Mouse (Mus musculus) embryo, embryonic 11 days (tissue): Measurements from ENCODE around the gene Gm49358.

ENCODE experiments used
- DNase-seq: peaks from one replicate; pipeline ENCODE4 v3.0.0-alpha.2; 2015

Gm49358 gene

GRCm38 (mm10) chr10:86763672-86764071 is at the start of gene Gm49358:
Gene Gm49358, plus strand, starts transcription at chr10:86763972.
- DNase-seq, result no peak

GRCm38 (mm10) chr10:86727548-86727980 is 36.2 kb upstream of the Gm49358 start:
- DNase-seq, result peak; percentile 73

GRCm38 (mm10) chr10:86728176-86728575 is 35.6 kb upstream of the Gm49358 start:
- DNase-seq, result no peak

- DNase-seq, result peak; percentile 87
These were observed 32.8 kb upstream of the Gm49358 start for GRCm38 (mm10) chr10:86730823-86731499.

GRCm38 (mm10) chr10:86731500-86731863 is 32.3 kb upstream of the Gm49358 start:
- no peak for DNase-seq

- no peak for DNase-seq
These were observed 28.7 kb upstream of the Gm49358 start for GRCm38 (mm10) chr10:86735036-86735435.

- DNase-seq, result no peak
These were observed 20.9 kb upstream of the Gm49358 start for GRCm38 (mm10) chr10:86742918-86743317.

GRCm38 (mm10) chr10:86744306-86744705 is 19.5 kb upstream of the Gm49358 start:
- no peak for DNase-seq

- DNase-seq, result no peak
These were observed 7.8 kb upstream of the Gm49358 start for GRCm38 (mm10) chr10:86755816-86756502.

GRCm38 (mm10) chr10:86757724-86758123 is 6.0 kb upstream of the Gm49358 start:
- no peak for DNase-seq

GRCm38 (mm10) chr10:86758211-86758610 is 5.6 kb upstream of the Gm49358 start:
- DNase-seq, result no peak

- DNase-seq, result no peak
These were observed 2.5 kb upstream of the Gm49358 start for GRCm38 (mm10) chr10:86761236-86761635.

- DNase-seq, result no peak
These were observed 1.9 kb upstream of the Gm49358 start for GRCm38 (mm10) chr10:86761722-86762383.

GRCm38 (mm10) chr10:86762384-86762730 is 1.4 kb upstream of the Gm49358 start:
- DNase-seq, result no peak

- no peak for DNase-seq
These were observed 1.7 kb downstream of the Gm49358 start for GRCm38 (mm10) chr10:86765344-86765966.

- DNase-seq, result no peak
These were observed 5.4 kb downstream of the Gm49358 start for GRCm38 (mm10) chr10:86769216-86769615.

GRCm38 (mm10) chr10:86769797-86770196 is 6.0 kb downstream of the Gm49358 start:
- no peak for DNase-seq

GRCm38 (mm10) chr10:86771701-86772100 is 7.9 kb downstream of the Gm49358 start:
- DNase-seq, result no peak

- DNase-seq, result no peak
These were observed 8.5 kb downstream of the Gm49358 start for GRCm38 (mm10) chr10:86772231-86772631.

- no peak for DNase-seq
These were observed 9.6 kb downstream of the Gm49358 start for GRCm38 (mm10) chr10:86773360-86773759.

GRCm38 (mm10) chr10:86776281-86776680 is 12.5 kb downstream of the Gm49358 start:
- DNase-seq, result no peak

- DNase-seq, result no peak
These were observed 14.0 kb downstream of the Gm49358 start for GRCm38 (mm10) chr10:86777614-86778319.
